ENCODE assay signal across 11 mouse cellular contexts in the genomic region with DNA sequence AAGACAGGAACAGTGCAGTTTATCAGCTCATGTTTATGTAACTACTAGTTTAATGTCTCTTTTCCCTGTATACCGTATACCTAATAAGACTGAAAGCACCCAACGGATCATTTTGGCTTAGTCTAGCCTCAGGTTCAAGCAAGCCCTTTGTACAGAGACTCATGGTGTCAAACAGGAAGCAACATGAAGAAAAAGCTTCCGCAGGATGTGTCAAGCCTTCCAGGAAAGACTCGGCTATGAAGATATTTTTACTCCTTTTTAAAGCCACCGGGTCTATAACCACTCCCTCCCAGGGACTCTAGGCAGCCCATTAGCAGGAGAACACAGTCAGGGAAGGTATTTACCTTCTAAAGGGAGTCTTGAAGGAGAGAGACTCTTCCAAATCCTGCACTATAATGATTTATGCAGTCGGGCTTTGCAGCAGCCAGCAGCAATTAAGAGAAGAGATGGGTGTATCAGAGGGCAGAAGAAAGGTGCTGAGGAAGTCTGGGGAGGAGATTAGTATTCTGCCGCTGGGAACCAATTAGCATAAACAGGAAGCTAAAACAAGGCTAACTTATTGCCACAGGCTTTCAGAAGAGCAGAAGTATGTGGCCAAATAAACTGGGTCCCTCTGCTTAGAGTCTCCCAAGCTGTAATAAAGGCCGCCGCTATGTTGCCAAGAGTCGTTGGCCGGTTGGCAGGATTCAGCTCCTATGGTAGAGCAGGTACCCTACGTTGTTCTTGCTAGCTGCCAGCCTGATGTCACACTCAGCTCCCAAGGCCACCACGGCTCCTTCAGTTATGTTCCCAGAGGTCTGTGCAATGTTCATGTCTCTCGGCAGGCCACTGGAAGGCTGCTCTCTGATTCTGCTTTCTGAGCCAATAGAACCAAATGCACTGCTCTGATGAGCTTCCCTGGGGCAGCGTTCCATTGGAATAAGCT.
DNase-seq lines count a peak whose midpoint lies in the region; ATAC-seq and TF ChIP-seq lines count a peak whose summit lies in the region.
"Had no signal": no experiment of that assay in that cellular context is flagged by ENCODE, and none has a peak within 500 bp of the region (broad histone marks: within the 10 kb centered on the region; RNA-seq: fewer than 3 reads in every experiment).

No protein-coding gene starts in this region.

- TF ChIP-seq CTCF in hindbrain, postnatal 0 days (IDR thresholded peaks at IDR 0.05; ENCODE audit: low read depth), result no peak
- no peak for TF ChIP-seq CTCF in midbrain, postnatal 0 days (IDR thresholded peaks at IDR 0.05)
- TF ChIP-seq CTCF in layer of hippocampus, adult 2 months (conservative IDR thresholded peaks at IDR 0.05), result no peak

- no peak overlapping the region for H3K9ac ChIP-seq in hindbrain, postnatal 0 days (replicated peaks; ENCODE audit: low read length)
- H3K9ac ChIP-seq in midbrain, postnatal 0 days (replicated peaks; ENCODE audit: low read length, poor library complexity, severe bottlenecking), result no peak overlapping the region
- H3K9ac ChIP-seq: midbrain, embryonic 12.5 days had no signal

- WGBS in hindbrain, postnatal 0 days, result 54% methylated on average over 15 of the region's 15 CpGs
- 85% methylated on average over 15 of the region's 15 CpGs for WGBS in hindbrain, embryonic 10.5 days
- WGBS in midbrain, postnatal 0 days, result 50% methylated on average over 15 of the region's 15 CpGs

- no peak overlapping the region for H3K4me3 ChIP-seq in hindbrain, postnatal 0 days (ENCODE audit: low read length)
- H3K4me3 ChIP-seq in hindbrain, embryonic 10.5 days, result no peak overlapping the region
- no peak overlapping the region for H3K4me3 ChIP-seq in midbrain, postnatal 0 days (ENCODE audit: low read depth, low read length)
- H3K4me3 ChIP-seq in layer of hippocampus, adult 2 months, result no peak overlapping the region
- H3K4me3 ChIP-seq: midbrain, embryonic 12.5 days had no signal

- peaks cover 7% of the 10 kb centered on the region for H3K4me1 ChIP-seq in hindbrain, postnatal 0 days (ENCODE audit: insufficient read depth, low read length)
- H3K4me1 ChIP-seq in hindbrain, embryonic 10.5 days (replicated peaks), result peaks cover 16% of the 10 kb centered on the region
- H3K4me1 ChIP-seq in midbrain, postnatal 0 days (ENCODE audit: insufficient read depth, low read length), result peaks cover 16% of the 10 kb centered on the region
- H3K4me1 ChIP-seq: midbrain, embryonic 12.5 days had no signal

- ATAC-seq in hindbrain, postnatal 0 days, result no peak
- ATAC-seq in midbrain, postnatal 0 days (ENCODE audit: low FRiP score), result no peak

- no peaks in the 10 kb centered on the region for H3K27me3 ChIP-seq in hindbrain, postnatal 0 days (ENCODE audit: insufficient read depth, low read length)
- no peaks in the 10 kb centered on the region for H3K27me3 ChIP-seq in hindbrain, embryonic 10.5 days (ENCODE audit: insufficient read depth, poor library complexity, severe bottlenecking)
- no peaks in the 10 kb centered on the region for H3K27me3 ChIP-seq in midbrain, postnatal 0 days (ENCODE audit: insufficient read depth, low read length)
- H3K27me3 ChIP-seq: midbrain, embryonic 12.5 days had no signal

- H3K4me2 ChIP-seq in hindbrain, postnatal 0 days (ENCODE audit: low read depth, low read length), result no peak overlapping the region
- peak overlapping the region; percentile 3; the same call in 1 of the 2 replicates for H3K4me2 ChIP-seq in midbrain, postnatal 0 days (ENCODE audit: low read depth, low read length, poor library complexity, severe bottlenecking)
- H3K4me2 ChIP-seq: midbrain, embryonic 12.5 days had no signal

- peak; percentile 16 for DNase-seq in hindbrain, postnatal 0 days (ENCODE audit: low spot score)
- DNase-seq in hindbrain, embryonic 10.5 days (ENCODE audit: low spot score), result no peak
- DNase-seq in R1 (ENCODE audit: low read depth, low spot score), result peak; percentile 10
- peak; percentile 54 to 64 for DNase-seq in cerebellum, postnatal 10 days
- DNase-seq in midbrain, postnatal 0 days (ENCODE audit: low spot score), result peak; percentile 30
- DNase-seq in frontal cortex, postnatal 36 days (ENCODE audit: low spot score in 2 of 2), result no peak
- DNase-seq in kidney, postnatal 4 days, result no peak
- DNase-seq in layer of hippocampus, adult 2 months (ENCODE audit: low spot score in 2 of 2), result no peak
- DNase-seq: gastrocnemius, postnatal 10 days; layer of hippocampus, postnatal 36 days had no signal

- H3K36me3 ChIP-seq in hindbrain, postnatal 0 days (ENCODE audit: insufficient read depth, low read length), result no peaks in the 10 kb centered on the region
- H3K36me3 ChIP-seq in hindbrain, embryonic 10.5 days, result no peaks in the 10 kb centered on the region
- H3K36me3 ChIP-seq in midbrain, postnatal 0 days (ENCODE audit: insufficient read depth, low read length), result no peaks in the 10 kb centered on the region
- H3K36me3 ChIP-seq: midbrain, embryonic 12.5 days had no signal

- no peaks in the 10 kb centered on the region for H3K9me3 ChIP-seq in hindbrain, postnatal 0 days (ENCODE audit: low read length)
- H3K9me3 ChIP-seq in hindbrain, embryonic 10.5 days, result no peaks in the 10 kb centered on the region
- no peaks in the 10 kb centered on the region for H3K9me3 ChIP-seq in midbrain, postnatal 0 days (ENCODE audit: low read length)
- H3K9me3 ChIP-seq: midbrain, embryonic 12.5 days had no signal

- no peak overlapping the region for H3K27ac ChIP-seq in hindbrain, postnatal 0 days
- no peak overlapping the region; the same call in 1 of the 2 replicates for H3K27ac ChIP-seq in hindbrain, embryonic 10.5 days
- peak overlapping the region; percentile 47 for H3K27ac ChIP-seq in midbrain, postnatal 0 days (ENCODE audit: low read depth, low read length)
- H3K27ac ChIP-seq in layer of hippocampus, adult 2 months, result no peak overlapping the region
- H3K27ac ChIP-seq: midbrain, embryonic 12.5 days had no signal

Comparison
In these comparisons a context has a peak if more than half of its experiments do, and no peak if none do; other contexts are left out.
1. DNase-seq: peak in hindbrain, postnatal 0 days (single experiment), R1 (single experiment), cerebellum, postnatal 10 days (2 of 2) and midbrain, postnatal 0 days (single experiment); none in hindbrain, embryonic 10.5 days (single experiment), frontal cortex, postnatal 36 days (0 of 2), kidney, postnatal 4 days (0 of 2) and layer of hippocampus, adult 2 months (0 of 2).